Mouse (Mus musculus): ENCODE measurements around the gene Cadm4. TPM values are rescaled to one million over a fixed set of nuclear protein-coding genes. Genes with fewer than 3 reads are reported as not detected.

Cadm4 gene
- polyA plus RNA-seq (2015; fragmentation: Nextera tagmentation; extraction: Ambion mirVana) = 52.4 and 67.8 TPM in 2 replicates

- peak within 1 kb of the TSS; percentile 76 for H3K4me3 ChIP-seq (replicated peaks)
- no peaks in the 10 kb centered on the region for H3K9me3 ChIP-seq
- WGBS = under 1% methylated on average over 56 of the region's 83 CpGs
- H3K9ac ChIP-seq (replicated peaks) = peak within 1 kb of the TSS; percentile 94
- H3K4me2 ChIP-seq (replicated peaks) = peak within 1 kb of the TSS; percentile 74
- peak; percentile 80 for ATAC-seq
- no peaks in the 10 kb centered on the region for H3K36me3 ChIP-seq
- H3K4me1 ChIP-seq (replicated peaks) = peaks cover 63% of the 10 kb centered on the region
- peak within 1 kb of the TSS; percentile 89 for H3K27ac ChIP-seq
- peaks cover 6% of the 10 kb centered on the region; the same call in 1 of the 2 replicates for H3K27me3 ChIP-seq
Observed at GRCm38 (mm10) chr7:24481474-24482207, at the start of gene Cadm4. Cadm4 (plus strand) TSS chr7:24482023.

GRCm38 (mm10) chr7:24435305-24435704 lies 46.5 kb upstream of the Cadm4 start:
- Histone ChIP-seq H3K9ac (replicated peaks) (no peak overlapping the region), H3K9me3 (0 out of 2 replicates have a peak, but pooled peaks cover 3% of the 10 kb centered on the region)
- 77% methylated on average over 5 of the region's 5 CpGs for WGBS

GRCm38 (mm10) chr7:24437981-24438380 lies 43.8 kb upstream of the Cadm4 start:
- H3K36me3 ChIP-seq = no peaks in the 10 kb centered on the region
- WGBS = 78% methylated on average over 10 of the region's 10 CpGs
- H3K4me1 ChIP-seq (replicated peaks) = no peaks in the 10 kb centered on the region
- ATAC-seq = no peak
- H3K27me3 ChIP-seq = no peaks in the 10 kb centered on the region; the same call in 1 of the 2 replicates
- no peaks in the 10 kb centered on the region for H3K9me3 ChIP-seq
- no peak overlapping the region for H3K27ac ChIP-seq
- no peak overlapping the region for H3K4me3 ChIP-seq (replicated peaks)
- H3K9ac ChIP-seq (replicated peaks) = no peak overlapping the region
- no peak overlapping the region for H3K4me2 ChIP-seq (replicated peaks)

More at GRCm38 (mm10) chr7:24435305-24435704, 46.5 kb upstream of the Cadm4 start:
- no peaks in the 10 kb centered on the region for H3K36me3 ChIP-seq
- no peak overlapping the region for H3K4me3 ChIP-seq (replicated peaks)
- H3K27me3 ChIP-seq = no peaks in the 10 kb centered on the region; the same call in 1 of the 2 replicates
- H3K27ac ChIP-seq = no peak overlapping the region
- H3K4me2 ChIP-seq (replicated peaks) = no peak overlapping the region
- ATAC-seq = no peak
- H3K4me1 ChIP-seq (replicated peaks) = no peaks in the 10 kb centered on the region

GRCm38 (mm10) chr7:24439191-24439590 lies 42.6 kb upstream of the Cadm4 start:
- 83% methylated on average over 6 of the region's 6 CpGs for WGBS

GRCm38 (mm10) chr7:24439891-24440290 lies 41.9 kb upstream of the Cadm4 start:
- Histone ChIP-seq H3K4me2 (replicated peaks) (no peak overlapping the region), H3K9ac (replicated peaks) (no peak overlapping the region), H3K4me3 (replicated peaks) (no peak overlapping the region), H3K36me3 (no peaks in the 10 kb centered on the region), H3K27ac (no peak overlapping the region), H3K4me1 (replicated peaks) (no peaks in the 10 kb centered on the region), H3K27me3 (no peaks in the 10 kb centered on the region; the same call in 1 of the 2 replicates), H3K9me3 (no peaks in the 10 kb centered on the region)
- 80% methylated on average over 7 of the region's 7 CpGs for WGBS
- ATAC-seq = no peak

More at GRCm38 (mm10) chr7:24439191-24439590, 42.6 kb upstream of the Cadm4 start:
- Histone ChIP-seq H3K4me3 (replicated peaks) (no peak overlapping the region), H3K4me2 (replicated peaks) (no peak overlapping the region), H3K27ac (no peak overlapping the region), H3K27me3 (no peaks in the 10 kb centered on the region; the same call in 1 of the 2 replicates), H3K36me3 (no peaks in the 10 kb centered on the region), H3K4me1 (replicated peaks) (no peaks in the 10 kb centered on the region), H3K9me3 (no peaks in the 10 kb centered on the region), H3K9ac (replicated peaks) (no peak overlapping the region)
- ATAC-seq = no peak

- Histone ChIP-seq H3K9me3 (no peaks in the 10 kb centered on the region), H3K27me3 (no peaks in the 10 kb centered on the region; the same call in 1 of the 2 replicates), H3K4me1 (replicated peaks) (no peaks in the 10 kb centered on the region), H3K36me3 (no peaks in the 10 kb centered on the region), H3K4me2 (replicated peaks) (no peak overlapping the region), H3K4me3 (replicated peaks) (no peak overlapping the region), H3K9ac (replicated peaks) (no peak overlapping the region), H3K27ac (no peak overlapping the region)
- WGBS = 17% methylated on average over 1 of the region's 1 CpGs
- no peak for ATAC-seq
Observed at GRCm38 (mm10) chr7:24441785-24442184, 40.0 kb upstream of the Cadm4 start.

- no peak for ATAC-seq
- no peak overlapping the region for H3K27ac ChIP-seq
- 82% methylated on average over 8 of the region's 8 CpGs for WGBS
Observed at GRCm38 (mm10) chr7:24442313-24442712, 39.5 kb upstream of the Cadm4 start.

GRCm38 (mm10) chr7:24445266-24445926 lies 36.4 kb upstream of the Cadm4 start:
- Histone ChIP-seq H3K4me1 (replicated peaks) (no peaks in the 10 kb centered on the region), H3K36me3 (no peaks in the 10 kb centered on the region), H3K9me3 (no peaks in the 10 kb centered on the region), H3K27me3 (no peaks in the 10 kb centered on the region), H3K4me2 (replicated peaks) (no peak overlapping the region), H3K9ac (replicated peaks) (no peak overlapping the region), H3K4me3 (replicated peaks) (no peak overlapping the region), H3K27ac (no peak overlapping the region)
- 90% methylated on average over 9 of the region's 9 CpGs for WGBS
- ATAC-seq = no peak

More at GRCm38 (mm10) chr7:24442313-24442712, 39.5 kb upstream of the Cadm4 start:
- no peak overlapping the region for H3K4me3 ChIP-seq (replicated peaks)
- H3K36me3 ChIP-seq = no peaks in the 10 kb centered on the region
- no peaks in the 10 kb centered on the region; the same call in 1 of the 2 replicates for H3K27me3 ChIP-seq
- no peak overlapping the region for H3K9ac ChIP-seq (replicated peaks)
- no peak overlapping the region for H3K4me2 ChIP-seq (replicated peaks)
- H3K9me3 ChIP-seq = no peaks in the 10 kb centered on the region
- H3K4me1 ChIP-seq (replicated peaks) = no peaks in the 10 kb centered on the region

- H3K9ac ChIP-seq (replicated peaks) = no peak overlapping the region
- ATAC-seq = no peak
- no peaks in the 10 kb centered on the region for H3K9me3 ChIP-seq
- no peak overlapping the region for H3K4me2 ChIP-seq (replicated peaks)
- H3K27me3 ChIP-seq = no peaks in the 10 kb centered on the region
- H3K4me3 ChIP-seq (replicated peaks) = no peak overlapping the region
- no peak overlapping the region for H3K27ac ChIP-seq
- H3K36me3 ChIP-seq = no peaks in the 10 kb centered on the region
- no peaks in the 10 kb centered on the region for H3K4me1 ChIP-seq (replicated peaks)
- WGBS = 79% methylated on average over 7 of the region's 7 CpGs
Observed at GRCm38 (mm10) chr7:24446697-24447340, 35.0 kb upstream of the Cadm4 start.

GRCm38 (mm10) chr7:24448782-24449517 lies 32.9 kb upstream of the Cadm4 start:
- Histone ChIP-seq H3K27me3 (no peaks in the 10 kb centered on the region), H3K9me3 (no peaks in the 10 kb centered on the region), H3K4me1 (replicated peaks) (no peaks in the 10 kb centered on the region), H3K4me3 (replicated peaks) (no peak overlapping the region), H3K4me2 (replicated peaks) (no peak overlapping the region), H3K36me3 (no peaks in the 10 kb centered on the region), H3K9ac (replicated peaks) (no peak overlapping the region), H3K27ac (no peak overlapping the region)
- WGBS = 65% methylated on average over 14 of the region's 14 CpGs
- no peak for ATAC-seq

GRCm38 (mm10) chr7:24450585-24451017 lies 31.2 kb upstream of the Cadm4 start:
- WGBS = 70% methylated on average over 9 of the region's 9 CpGs
- no peak for ATAC-seq
- Histone ChIP-seq H3K4me1 (replicated peaks) (no peaks in the 10 kb centered on the region), H3K4me3 (replicated peaks) (no peak overlapping the region), H3K4me2 (replicated peaks) (no peak overlapping the region), H3K27ac (no peak overlapping the region), H3K27me3 (no peaks in the 10 kb centered on the region), H3K9me3 (no peaks in the 10 kb centered on the region), H3K9ac (replicated peaks) (no peak overlapping the region), H3K36me3 (no peaks in the 10 kb centered on the region)

Measured in midbrain, embryonic 13.5 days (tissue).